Mouse (Mus musculus): ENCODE data around the gene Gfpt1. TPM values are rescaled to one million over a fixed set of nuclear protein-coding genes. Genes with fewer than 3 reads are reported as not detected.
"Not testable (repeated sequence)": the region's sequence is repeated elsewhere in the genome, so short reads cannot be mapped to it uniquely, and the experiment has no call there.

Gene Gfpt1
- polyA plus RNA-seq, 1 experiment from 2014 or later: 23.7 TPM

DNA sequence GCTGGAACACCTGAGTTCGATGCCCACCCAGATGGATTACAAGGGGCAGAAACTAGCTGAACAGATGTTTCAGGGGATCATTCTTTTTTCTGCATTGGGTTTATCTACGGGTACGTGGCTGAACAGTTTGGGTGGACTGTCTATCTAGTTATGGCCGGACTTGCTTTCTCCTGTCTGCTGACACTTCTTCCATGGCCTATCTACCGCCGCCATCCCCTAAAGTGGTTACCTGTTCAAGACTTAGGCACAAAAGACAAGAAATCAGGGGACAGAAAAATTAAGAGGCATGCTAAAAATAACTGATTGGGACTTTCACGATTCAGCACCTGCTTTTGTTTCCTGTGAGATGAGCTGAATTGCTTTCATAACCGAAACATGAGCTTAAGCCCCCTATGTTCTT lies 51.0 kb downstream of the Gfpt1 start:
- not testable (repeated sequence) for H3K4me1 ChIP-seq (ENCODE audit: control insufficient read depth, insufficient read depth, low read length); H3K4me3 ChIP-seq (ENCODE audit: low read depth, low read length); ATAC-seq (ENCODE audit: insufficient number of reproducible peaks, low FRiP score, low TSS enrichment, low read depth); H3K9ac ChIP-seq (ENCODE audit: low read length); DNase-seq (ENCODE audit: low spot score); H3K4me2 ChIP-seq (ENCODE audit: low read depth, severe bottlenecking); H3K27ac ChIP-seq (replicated peaks; ENCODE audit: low read depth, low read length); H3K27me3 ChIP-seq (ENCODE audit: control insufficient read depth, insufficient read depth, low read length); H3K9me3 ChIP-seq (ENCODE audit: control insufficient read depth, low read length); H3K36me3 ChIP-seq (ENCODE audit: control insufficient read depth, insufficient read depth, low read length)
- WGBS: 92% methylated on average over 8 of the region's 8 CpGs

DNA sequence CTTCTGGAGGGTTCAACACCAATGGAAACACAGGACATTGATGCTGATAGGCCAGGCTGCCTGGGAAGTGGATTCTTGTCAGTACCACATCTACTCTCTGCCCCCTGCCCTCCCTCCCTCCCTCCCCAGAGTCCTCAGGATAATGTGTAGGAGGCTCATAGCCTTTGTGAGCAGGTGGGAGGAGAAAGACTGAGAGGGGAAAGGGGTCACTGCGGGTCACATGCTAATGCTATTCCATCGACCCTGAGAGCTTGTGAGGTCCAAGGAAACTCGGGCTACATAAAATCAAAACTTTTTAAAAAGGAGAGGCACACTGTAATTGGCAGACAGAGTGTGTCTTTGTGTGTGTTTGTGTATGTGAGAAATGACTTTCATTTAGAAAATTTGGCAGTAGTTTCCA lies 56.6 kb downstream of the Gfpt1 start:
- WGBS: 31% methylated on average over 3 of the region's 3 CpGs
- Histone ChIP-seq H3K27ac (replicated peaks; ENCODE audit: low read depth, low read length) (no peak overlapping the region), H3K4me3 (ENCODE audit: low read depth, low read length) (no peak overlapping the region), H3K36me3 (ENCODE audit: control insufficient read depth, insufficient read depth, low read length) (no peaks in the 10 kb centered on the region), H3K9ac (ENCODE audit: low read length) (no peak overlapping the region), H3K4me1 (ENCODE audit: control insufficient read depth, insufficient read depth, low read length) (peaks cover 14% of the 10 kb centered on the region), H3K4me2 (ENCODE audit: low read depth, severe bottlenecking) (no peak overlapping the region), H3K9me3 (ENCODE audit: control insufficient read depth, low read length) (no peaks in the 10 kb centered on the region), H3K27me3 (ENCODE audit: control insufficient read depth, insufficient read depth, low read length) (no peaks in the 10 kb centered on the region)
- ATAC-seq (ENCODE audit: insufficient number of reproducible peaks, low FRiP score, low TSS enrichment, low read depth) (no peak), DNase-seq (ENCODE audit: low spot score) (no peak)

DNA sequence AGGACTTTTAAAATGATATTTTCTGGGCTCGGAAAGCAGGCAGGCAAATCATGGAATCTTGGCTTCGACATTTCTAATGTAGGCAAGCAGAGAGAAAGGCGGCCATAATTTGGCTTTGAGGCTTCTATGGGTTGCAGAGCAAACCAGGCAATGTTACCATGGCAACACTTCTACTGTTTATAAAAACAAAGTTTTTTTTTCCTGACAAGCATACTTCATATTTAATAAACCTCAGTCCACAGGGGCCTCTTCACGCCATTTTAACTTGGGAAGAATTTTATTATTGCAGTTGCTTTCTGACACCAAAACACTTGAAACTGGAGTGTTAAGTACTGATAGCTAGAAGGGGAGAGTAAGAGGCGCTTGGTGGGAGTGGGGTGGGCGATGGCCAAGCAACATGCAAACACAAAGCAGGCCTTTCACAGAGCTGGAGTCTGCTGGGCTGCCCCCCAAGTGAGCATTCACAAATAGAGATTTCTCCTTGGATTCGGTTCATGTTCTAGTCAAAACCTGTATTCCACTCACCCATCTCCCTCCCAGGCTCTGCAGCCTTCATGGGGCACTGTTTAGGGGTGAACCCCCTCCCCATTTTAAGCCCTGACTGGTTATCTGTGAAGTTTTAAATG lies 57.1 kb downstream of the Gfpt1 start:
- ATAC-seq (ENCODE audit: insufficient number of reproducible peaks, low FRiP score, low TSS enrichment, low read depth): no peak
- no peak overlapping the region for H3K4me2 ChIP-seq (ENCODE audit: low read depth, severe bottlenecking)

DNA sequence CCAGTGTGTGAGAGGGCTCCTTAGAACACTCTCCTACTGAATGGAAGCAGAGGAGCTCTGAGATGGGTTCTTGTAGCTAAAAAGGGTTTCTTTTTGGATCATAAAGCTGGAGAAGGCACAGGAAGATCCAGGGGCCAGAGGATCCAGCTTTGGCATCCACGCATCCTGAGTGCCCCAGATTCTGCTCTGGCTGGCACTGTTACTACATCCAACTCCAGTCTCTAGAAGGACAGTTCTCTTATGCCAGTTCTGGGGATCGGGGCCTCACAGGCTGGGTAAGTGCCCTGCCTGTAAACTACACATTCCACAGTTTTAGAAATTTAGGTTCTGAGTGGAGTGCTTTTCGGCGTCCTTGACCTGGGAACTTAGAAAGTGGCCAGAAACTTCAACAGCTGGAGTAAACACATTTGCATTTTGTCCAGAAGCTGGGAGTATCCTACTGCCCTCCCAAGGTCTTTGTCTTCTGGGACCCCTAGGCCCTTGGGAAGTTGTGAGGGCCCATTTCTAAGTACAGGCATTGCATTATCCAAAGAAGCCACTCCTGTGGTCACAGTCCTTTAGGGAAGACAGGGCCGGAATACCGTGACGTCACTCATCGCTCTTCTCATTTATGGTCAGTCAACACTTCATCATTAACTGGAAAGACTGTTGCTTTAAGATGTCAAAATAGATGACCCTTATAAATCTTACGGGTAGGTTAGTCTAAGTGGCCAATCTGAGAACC lies 57.8 kb downstream of the Gfpt1 start:
- H3K27ac ChIP-seq (replicated peaks; ENCODE audit: low read depth, low read length): peak overlapping the region; percentile 10; the same call in 1 of the 2 replicates
- no peak for DNase-seq (ENCODE audit: low spot score)
- 83% methylated on average over 9 of the region's 9 CpGs for WGBS

More for the DNA sequence above, 57.1 kb downstream of the Gfpt1 start:
- Histone ChIP-seq H3K9ac (ENCODE audit: low read length) (no peak overlapping the region), H3K4me1 (ENCODE audit: control insufficient read depth, insufficient read depth, low read length) (peaks cover 14% of the 10 kb centered on the region), H3K27ac (replicated peaks; ENCODE audit: low read depth, low read length) (peak overlapping the region; percentile 10; the same call in 1 of the 2 replicates), H3K27me3 (ENCODE audit: control insufficient read depth, insufficient read depth, low read length) (no peaks in the 10 kb centered on the region), H3K36me3 (ENCODE audit: control insufficient read depth, insufficient read depth, low read length) (no peaks in the 10 kb centered on the region), H3K4me3 (ENCODE audit: low read depth, low read length) (no peak overlapping the region), H3K9me3 (ENCODE audit: control insufficient read depth, low read length) (no peaks in the 10 kb centered on the region)
- no peak for DNase-seq (ENCODE audit: low spot score)
- 81% methylated on average over 7 of the region's 7 CpGs for WGBS

DNA sequence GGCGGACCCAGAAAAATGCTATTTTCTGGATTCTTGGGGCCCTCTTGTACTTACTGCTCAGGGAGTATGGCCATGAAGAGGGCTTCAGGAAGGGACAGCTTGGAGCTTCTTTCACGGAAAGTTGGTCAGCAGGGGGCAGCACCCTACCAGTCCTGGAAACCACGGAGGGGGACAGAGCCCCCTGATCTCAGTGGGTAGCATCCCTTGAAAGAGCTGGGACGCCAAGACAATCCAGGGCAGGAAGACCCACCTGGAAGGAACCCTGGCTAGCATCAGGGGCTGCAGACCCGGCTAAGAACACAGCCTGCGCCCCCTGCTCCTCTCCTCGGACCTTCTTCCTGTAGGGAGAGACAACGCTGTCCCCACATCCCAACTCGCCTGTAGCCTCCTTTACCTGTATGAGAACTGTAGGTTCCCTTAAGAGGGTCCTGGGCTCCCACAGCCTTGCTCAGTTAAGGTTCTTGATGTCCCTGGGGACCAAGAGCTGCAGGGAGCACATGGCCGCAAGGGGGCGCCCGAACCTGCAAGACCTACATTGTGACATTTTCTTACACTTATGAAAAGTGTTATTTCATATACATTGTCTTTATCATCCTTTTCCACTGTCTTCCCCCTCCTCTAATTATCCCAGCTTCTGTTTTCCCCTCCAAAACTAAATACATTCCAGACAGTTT lies 58.8 kb downstream of the Gfpt1 start:
- peak overlapping the region; percentile 33 for H3K4me2 ChIP-seq (ENCODE audit: low read depth, severe bottlenecking)
- no peaks in the 10 kb centered on the region for H3K27me3 ChIP-seq (ENCODE audit: control insufficient read depth, insufficient read depth, low read length)
- H3K9ac ChIP-seq (ENCODE audit: low read length): peak overlapping the region; percentile 55
- ATAC-seq (ENCODE audit: insufficient number of reproducible peaks, low FRiP score, low TSS enrichment, low read depth): peak; percentile 20; the same call in 1 of the 2 replicates
- H3K27ac ChIP-seq (replicated peaks; ENCODE audit: low read depth, low read length): no peak overlapping the region
- 11% methylated on average over 12 of the region's 12 CpGs for WGBS
- no peaks in the 10 kb centered on the region for H3K36me3 ChIP-seq (ENCODE audit: control insufficient read depth, insufficient read depth, low read length)
- H3K4me1 ChIP-seq (ENCODE audit: control insufficient read depth, insufficient read depth, low read length): peaks cover 14% of the 10 kb centered on the region
- DNase-seq (ENCODE audit: low spot score): peak; percentile 93
- H3K9me3 ChIP-seq (ENCODE audit: control insufficient read depth, low read length): no peaks in the 10 kb centered on the region
- H3K4me3 ChIP-seq (ENCODE audit: low read depth, low read length): no peak overlapping the region

More for the DNA sequence above, 57.8 kb downstream of the Gfpt1 start:
- Histone ChIP-seq H3K4me1 (ENCODE audit: control insufficient read depth, insufficient read depth, low read length) (peaks cover 14% of the 10 kb centered on the region), H3K4me2 (ENCODE audit: low read depth, severe bottlenecking) (no peak overlapping the region), H3K9me3 (ENCODE audit: control insufficient read depth, low read length) (no peaks in the 10 kb centered on the region), H3K36me3 (ENCODE audit: control insufficient read depth, insufficient read depth, low read length) (no peaks in the 10 kb centered on the region), H3K27me3 (ENCODE audit: control insufficient read depth, insufficient read depth, low read length) (no peaks in the 10 kb centered on the region), H3K4me3 (ENCODE audit: low read depth, low read length) (no peak overlapping the region), H3K9ac (ENCODE audit: low read length) (no peak overlapping the region)
- no peak for ATAC-seq (ENCODE audit: insufficient number of reproducible peaks, low FRiP score, low TSS enrichment, low read depth)

DNA sequence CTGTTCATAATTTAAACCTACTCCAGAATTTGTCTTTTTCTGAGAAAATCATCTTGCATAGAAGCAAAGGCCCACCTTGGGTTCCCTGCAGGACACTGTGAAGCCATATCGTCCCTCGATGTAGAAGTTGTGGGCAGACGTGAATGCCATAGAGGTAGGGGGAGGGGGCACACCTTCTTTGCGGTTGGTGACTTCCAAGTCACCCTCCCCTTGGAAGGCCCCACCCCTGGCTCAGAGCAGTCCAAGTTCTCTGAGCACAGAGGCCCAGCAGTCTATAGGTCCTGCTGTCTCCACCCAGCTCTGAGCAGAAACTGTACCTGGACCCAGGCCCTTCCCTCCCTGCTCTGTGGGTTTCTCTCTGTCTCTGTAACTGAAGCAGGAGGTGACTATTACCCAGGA lies 59.3 kb downstream of the Gfpt1 start:
- Histone ChIP-seq H3K27ac (replicated peaks; ENCODE audit: low read depth, low read length) (no peak overlapping the region), H3K4me2 (ENCODE audit: low read depth, severe bottlenecking) (no peak overlapping the region), H3K9ac (ENCODE audit: low read length) (no peak overlapping the region; the same call in 1 of the 2 replicates), H3K36me3 (ENCODE audit: control insufficient read depth, insufficient read depth, low read length) (no peaks in the 10 kb centered on the region), H3K27me3 (ENCODE audit: control insufficient read depth, insufficient read depth, low read length) (no peaks in the 10 kb centered on the region), H3K4me1 (ENCODE audit: control insufficient read depth, insufficient read depth, low read length) (peaks cover 14% of the 10 kb centered on the region), H3K4me3 (ENCODE audit: low read depth, low read length) (no peak overlapping the region), H3K9me3 (ENCODE audit: control insufficient read depth, low read length) (no peaks in the 10 kb centered on the region)
- 20% methylated on average over 4 of the region's 4 CpGs for WGBS
- peak; percentile 40 for DNase-seq (ENCODE audit: low spot score)
- ATAC-seq (ENCODE audit: insufficient number of reproducible peaks, low FRiP score, low TSS enrichment, low read depth): peak; percentile 52; the same call in 1 of the 2 replicates

DNA sequence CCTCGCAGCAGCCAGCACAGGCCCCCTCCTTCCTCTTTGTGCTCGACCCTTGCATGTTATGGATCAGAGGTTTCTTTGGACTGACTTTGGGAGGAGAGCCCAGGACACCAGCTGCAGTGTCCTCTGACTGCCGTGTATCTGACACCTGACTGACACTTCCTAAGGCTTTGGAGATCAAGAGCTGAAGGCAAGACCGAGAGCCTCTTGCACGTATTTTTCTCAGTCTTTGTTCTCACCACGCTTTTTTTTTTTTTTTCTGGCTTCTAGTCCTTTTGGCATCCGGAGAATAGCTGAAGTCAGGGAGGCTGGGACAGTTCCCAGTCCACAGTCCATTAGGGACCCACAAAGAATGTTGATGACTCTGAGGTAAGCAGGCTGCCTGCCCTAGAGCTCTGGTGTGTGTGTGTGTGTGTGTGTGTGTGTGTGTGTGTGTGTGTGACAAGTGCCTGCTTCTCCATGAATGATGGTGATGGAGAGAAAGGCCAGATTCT lies 59.8 kb downstream of the Gfpt1 start:
- Histone ChIP-seq H3K4me3 (ENCODE audit: low read depth, low read length) (no peak overlapping the region), H3K4me2 (ENCODE audit: low read depth, severe bottlenecking) (no peak overlapping the region), H3K36me3 (ENCODE audit: control insufficient read depth, insufficient read depth, low read length) (no peaks in the 10 kb centered on the region), H3K9ac (ENCODE audit: low read length) (peak overlapping the region; percentile 7; the same call in 1 of the 2 replicates), H3K27ac (replicated peaks; ENCODE audit: low read depth, low read length) (peak overlapping the region; percentile 21; the same call in 1 of the 2 replicates), H3K9me3 (ENCODE audit: control insufficient read depth, low read length) (no peaks in the 10 kb centered on the region), H3K27me3 (ENCODE audit: control insufficient read depth, insufficient read depth, low read length) (no peaks in the 10 kb centered on the region), H3K4me1 (ENCODE audit: control insufficient read depth, insufficient read depth, low read length) (peaks cover 14% of the 10 kb centered on the region)
- 17% methylated on average over 7 of the region's 7 CpGs for WGBS
- DNase-seq (ENCODE audit: low spot score): no peak
- no peak for ATAC-seq (ENCODE audit: insufficient number of reproducible peaks, low FRiP score, low TSS enrichment, low read depth)

DNA sequence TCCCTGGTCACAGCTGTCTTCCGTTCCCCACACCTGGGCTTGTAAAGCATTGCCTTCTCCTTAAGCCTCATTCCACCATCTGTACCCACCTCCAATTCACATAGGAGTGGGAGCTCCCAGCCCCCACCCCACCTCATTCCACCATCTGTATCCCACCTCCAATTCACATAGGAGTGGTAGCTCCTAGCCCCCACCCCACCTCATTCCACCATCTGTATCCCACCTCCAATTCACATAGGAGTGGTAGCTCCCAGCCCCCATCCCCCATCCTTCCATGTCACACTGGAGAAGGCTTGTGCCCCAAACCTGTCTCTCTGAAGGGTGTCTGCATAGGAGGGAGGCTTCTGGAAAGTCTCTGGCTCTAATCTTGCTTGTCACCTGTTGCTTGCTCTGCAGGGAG lies 60.7 kb downstream of the Gfpt1 start:
- no peaks in the 10 kb centered on the region for H3K27me3 ChIP-seq (ENCODE audit: control insufficient read depth, insufficient read depth, low read length)
- peak; percentile 56; the same call in 1 of the 2 replicates for ATAC-seq (ENCODE audit: insufficient number of reproducible peaks, low FRiP score, low TSS enrichment, low read depth)
- H3K4me1 ChIP-seq (ENCODE audit: control insufficient read depth, insufficient read depth, low read length): peaks cover 14% of the 10 kb centered on the region
- no peak overlapping the region for H3K27ac ChIP-seq (replicated peaks; ENCODE audit: low read depth, low read length)
- DNase-seq (ENCODE audit: low spot score): no peak
- no peak overlapping the region for H3K4me2 ChIP-seq (ENCODE audit: low read depth, severe bottlenecking)
- 57% methylated on average over 1 of the region's 1 CpGs for WGBS
- no peaks in the 10 kb centered on the region for H3K36me3 ChIP-seq (ENCODE audit: control insufficient read depth, insufficient read depth, low read length)
- no peak overlapping the region for H3K9ac ChIP-seq (ENCODE audit: low read length)
- H3K9me3 ChIP-seq (ENCODE audit: control insufficient read depth, low read length): no peaks in the 10 kb centered on the region
- H3K4me3 ChIP-seq (ENCODE audit: low read depth, low read length): no peak overlapping the region

Data from limb, embryonic 11.5 days (tissue).